Mouse (Mus musculus): ENCODE data around the gene Myrip. TPM values are rescaled to one million over a fixed set of nuclear protein-coding genes. Genes with fewer than 3 reads are reported as not detected.

Gene Myrip
- polyA plus RNA-seq, 1 experiment from 2014 or later, result 0.83 TPM

GRCm38 (mm10) chr9:120343123-120343790, 41.9 kb downstream of the Myrip start:
- Histone ChIP-seq H3K27me3 (no peaks in the 10 kb centered on the region), H3K9me3 (no peaks in the 10 kb centered on the region), H3K36me3 (no peaks in the 10 kb centered on the region), H3K4me2 (replicated peaks) (no peak overlapping the region), H3K4me1 (peaks cover 8% of the 10 kb centered on the region; the same call in 1 of the 2 replicates), H3K27ac (no peak overlapping the region), H3K4me3 (no peak overlapping the region), H3K9ac (no peak overlapping the region)
- WGBS, result 57% methylated on average over 4 of the region's 4 CpGs
- ATAC-seq (ENCODE audit: insufficient number of reproducible peaks, insufficient read depth, low FRiP score, low TSS enrichment), result no peak

GRCm38 (mm10) chr9:120345651-120346151, 44.4 kb downstream of the Myrip start:
- Histone ChIP-seq H3K4me3 (no peak overlapping the region), H3K4me2 (replicated peaks) (no peak overlapping the region), H3K9me3 (no peaks in the 10 kb centered on the region), H3K27me3 (no peaks in the 10 kb centered on the region), H3K4me1 (0 out of 2 replicates have a peak, but pooled peaks cover 3% of the 10 kb centered on the region), H3K27ac (no peak overlapping the region), H3K36me3 (no peaks in the 10 kb centered on the region), H3K9ac (no peak overlapping the region)
- 24% methylated on average over 5 of the region's 5 CpGs for WGBS
- no peak for ATAC-seq (ENCODE audit: insufficient number of reproducible peaks, insufficient read depth, low FRiP score, low TSS enrichment)

GRCm38 (mm10) chr9:120349145-120349544, 47.8 kb downstream of the Myrip start:
- H3K27me3 ChIP-seq, result no peaks in the 10 kb centered on the region
- H3K4me3 ChIP-seq, result no peak overlapping the region
- no peak overlapping the region for H3K9ac ChIP-seq
- no peak overlapping the region for H3K27ac ChIP-seq
- H3K4me2 ChIP-seq (replicated peaks), result no peak overlapping the region
- no peak for ATAC-seq (ENCODE audit: insufficient number of reproducible peaks, insufficient read depth, low FRiP score, low TSS enrichment)
- H3K36me3 ChIP-seq, result no peaks in the 10 kb centered on the region
- 0 out of 2 replicates have a peak, but pooled peaks cover 3% of the 10 kb centered on the region for H3K4me1 ChIP-seq
- no peaks in the 10 kb centered on the region for H3K9me3 ChIP-seq
- WGBS, result 41% methylated on average over 4 of the region's 4 CpGs

- H3K9ac ChIP-seq, result no peak overlapping the region
- WGBS, result 58% methylated on average over 6 of the region's 6 CpGs
- H3K36me3 ChIP-seq, result no peaks in the 10 kb centered on the region
- H3K9me3 ChIP-seq, result no peaks in the 10 kb centered on the region
- H3K4me2 ChIP-seq (replicated peaks), result no peak overlapping the region
- H3K27me3 ChIP-seq, result no peaks in the 10 kb centered on the region
- no peak for ATAC-seq (ENCODE audit: insufficient number of reproducible peaks, insufficient read depth, low FRiP score, low TSS enrichment)
- no peak overlapping the region for H3K27ac ChIP-seq
- H3K4me3 ChIP-seq, result no peak overlapping the region
- H3K4me1 ChIP-seq, result 0 out of 2 replicates have a peak, but pooled peaks cover 3% of the 10 kb centered on the region
Measured at GRCm38 (mm10) chr9:120350346-120350745, 49.0 kb downstream of the Myrip start.

- Histone ChIP-seq H3K27ac (no peak overlapping the region), H3K9ac (no peak overlapping the region), H3K36me3 (no peaks in the 10 kb centered on the region), H3K4me1 (0 out of 2 replicates have a peak, but pooled peaks cover under 1% of the 10 kb centered on the region), H3K9me3 (no peaks in the 10 kb centered on the region), H3K27me3 (no peaks in the 10 kb centered on the region), H3K4me2 (replicated peaks) (no peak overlapping the region), H3K4me3 (no peak overlapping the region)
- ATAC-seq (ENCODE audit: insufficient number of reproducible peaks, insufficient read depth, low FRiP score, low TSS enrichment), result no peak
- 81% methylated on average over 7 of the region's 7 CpGs for WGBS
Measured at GRCm38 (mm10) chr9:120351061-120351460, 49.7 kb downstream of the Myrip start.

- H3K4me2 ChIP-seq (replicated peaks), result no peak overlapping the region
- no peaks in the 10 kb centered on the region for H3K36me3 ChIP-seq
- H3K9ac ChIP-seq, result no peak overlapping the region
- H3K27ac ChIP-seq, result no peak overlapping the region
- no peak overlapping the region for H3K4me3 ChIP-seq
- WGBS, result 90% methylated on average over 8 of the region's 8 CpGs
- no peaks in the 10 kb centered on the region for H3K9me3 ChIP-seq
- no peaks in the 10 kb centered on the region for H3K4me1 ChIP-seq
- H3K27me3 ChIP-seq, result no peaks in the 10 kb centered on the region
- no peak for ATAC-seq (ENCODE audit: insufficient number of reproducible peaks, insufficient read depth, low FRiP score, low TSS enrichment)
Measured at GRCm38 (mm10) chr9:120351474-120351873, 50.2 kb downstream of the Myrip start.

- Histone ChIP-seq H3K4me1 (no peaks in the 10 kb centered on the region), H3K27ac (no peak overlapping the region), H3K9me3 (no peaks in the 10 kb centered on the region), H3K36me3 (no peaks in the 10 kb centered on the region), H3K9ac (no peak overlapping the region), H3K4me3 (no peak overlapping the region), H3K27me3 (no peaks in the 10 kb centered on the region), H3K4me2 (replicated peaks) (no peak overlapping the region)
- ATAC-seq (ENCODE audit: insufficient number of reproducible peaks, insufficient read depth, low FRiP score, low TSS enrichment), result no peak
- 72% methylated on average over 4 of the region's 4 CpGs for WGBS
Measured at GRCm38 (mm10) chr9:120353036-120353435, 51.7 kb downstream of the Myrip start.

GRCm38 (mm10) chr9:120353967-120354366, 52.7 kb downstream of the Myrip start:
- ATAC-seq (ENCODE audit: insufficient number of reproducible peaks, insufficient read depth, low FRiP score, low TSS enrichment), result no peak
- H3K9ac ChIP-seq, result no peak overlapping the region
- no peaks in the 10 kb centered on the region for H3K27me3 ChIP-seq
- no peaks in the 10 kb centered on the region for H3K36me3 ChIP-seq
- no peak overlapping the region for H3K27ac ChIP-seq
- 74% methylated on average over 3 of the region's 3 CpGs for WGBS
- H3K9me3 ChIP-seq, result no peaks in the 10 kb centered on the region
- no peak overlapping the region for H3K4me2 ChIP-seq (replicated peaks)
- H3K4me3 ChIP-seq, result no peak overlapping the region
- H3K4me1 ChIP-seq, result no peaks in the 10 kb centered on the region

GRCm38 (mm10) chr9:120354550-120355345, 53.4 kb downstream of the Myrip start:
- 88% methylated on average over 12 of the region's 12 CpGs for WGBS
- H3K9me3 ChIP-seq, result no peaks in the 10 kb centered on the region
- no peaks in the 10 kb centered on the region for H3K36me3 ChIP-seq
- H3K4me2 ChIP-seq (replicated peaks), result no peak overlapping the region
- no peak overlapping the region for H3K4me3 ChIP-seq
- no peak overlapping the region for H3K9ac ChIP-seq
- H3K4me1 ChIP-seq, result no peaks in the 10 kb centered on the region
- H3K27me3 ChIP-seq, result no peaks in the 10 kb centered on the region
- no peak for ATAC-seq (ENCODE audit: insufficient number of reproducible peaks, insufficient read depth, low FRiP score, low TSS enrichment)
- no peak overlapping the region for H3K27ac ChIP-seq

GRCm38 (mm10) chr9:120356490-120356889, 55.2 kb downstream of the Myrip start:
- Histone ChIP-seq H3K27ac (no peak overlapping the region), H3K36me3 (no peaks in the 10 kb centered on the region), H3K9ac (no peak overlapping the region), H3K4me2 (replicated peaks) (no peak overlapping the region), H3K4me3 (no peak overlapping the region), H3K27me3 (no peaks in the 10 kb centered on the region), H3K4me1 (no peaks in the 10 kb centered on the region), H3K9me3 (no peaks in the 10 kb centered on the region)
- no peak for ATAC-seq (ENCODE audit: insufficient number of reproducible peaks, insufficient read depth, low FRiP score, low TSS enrichment)
- WGBS, result 86% methylated on average over 6 of the region's 6 CpGs

GRCm38 (mm10) chr9:120358060-120358459, 56.7 kb downstream of the Myrip start:
- Histone ChIP-seq H3K4me1 (no peaks in the 10 kb centered on the region), H3K27me3 (no peaks in the 10 kb centered on the region), H3K4me3 (no peak overlapping the region), H3K4me2 (replicated peaks) (no peak overlapping the region), H3K9me3 (no peaks in the 10 kb centered on the region), H3K27ac (no peak overlapping the region), H3K9ac (no peak overlapping the region), H3K36me3 (no peaks in the 10 kb centered on the region)
- no peak for ATAC-seq (ENCODE audit: insufficient number of reproducible peaks, insufficient read depth, low FRiP score, low TSS enrichment)
- WGBS, result 79% methylated on average over 6 of the region's 6 CpGs
